Mouse (Mus musculus): Measurements from ENCODE around the gene Exoc5. TPM values are rescaled to one million over a fixed set of nuclear protein-coding genes. Genes with fewer than 3 reads are reported as not detected.
A peak's percentile ranks its signal among the peaks of the same experiment; 100 is the strongest.

Exoc5 gene
- polyA plus RNA-seq, 1 experiment from 2014 or later: 79.9 TPM

DNA sequence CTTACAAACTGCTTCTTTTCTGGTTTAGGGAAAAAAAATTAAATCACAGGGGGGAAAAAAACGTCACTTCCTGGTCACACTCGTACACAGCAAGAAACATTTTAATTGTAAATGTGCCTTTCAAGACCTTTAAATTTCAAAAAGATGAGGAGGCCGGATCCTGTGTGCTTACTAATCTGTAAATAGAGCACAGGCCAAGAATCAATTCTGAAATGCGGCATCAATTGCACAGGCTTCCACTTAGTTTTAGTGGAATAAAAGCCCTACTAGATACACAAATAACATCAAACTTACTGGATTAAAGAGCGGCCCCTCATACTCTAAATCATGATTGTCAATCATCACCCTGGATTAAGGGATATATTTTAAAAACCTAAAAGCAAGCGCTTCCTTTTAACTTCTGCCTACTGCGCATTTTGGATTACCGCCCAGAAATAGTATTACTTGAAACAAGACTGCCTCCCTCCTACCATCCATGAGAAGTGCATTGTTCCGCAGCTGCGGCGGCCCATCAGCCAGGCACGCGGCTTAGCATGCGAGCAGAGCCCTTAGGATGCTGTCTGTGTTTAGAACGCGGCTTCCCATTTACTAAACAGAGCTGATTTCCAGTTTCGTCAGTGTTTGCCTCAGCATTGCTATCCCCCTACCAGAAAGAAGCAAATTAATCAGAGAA, 75.8 kb downstream of the Exoc5 start:
- H3K36me3 ChIP-seq (ENCODE audit: control insufficient read depth, insufficient read depth, low read length): no peaks in the 10 kb centered on the region
- no peak overlapping the region for H3K9ac ChIP-seq (replicated peaks; ENCODE audit: low read depth, low read length)
- peak; percentile 94 for ATAC-seq (ENCODE audit: low read depth)
- H3K4me1 ChIP-seq (ENCODE audit: control insufficient read depth, insufficient read depth, low read length): no peaks in the 10 kb centered on the region
- no peak overlapping the region for H3K4me3 ChIP-seq (ENCODE audit: low read depth, low read length)
- peak overlapping the region; percentile 32 for H3K4me2 ChIP-seq (ENCODE audit: low read depth, low read length)
- no peaks in the 10 kb centered on the region for H3K9me3 ChIP-seq (ENCODE audit: control insufficient read depth, low read length)
- H3K27ac ChIP-seq (ENCODE audit: low read depth, low read length): no peak overlapping the region
- no peaks in the 10 kb centered on the region for H3K27me3 ChIP-seq (ENCODE audit: control insufficient read depth, insufficient read depth, low read length)
- 16% methylated on average over 17 of the region's 17 CpGs for WGBS

DNA sequence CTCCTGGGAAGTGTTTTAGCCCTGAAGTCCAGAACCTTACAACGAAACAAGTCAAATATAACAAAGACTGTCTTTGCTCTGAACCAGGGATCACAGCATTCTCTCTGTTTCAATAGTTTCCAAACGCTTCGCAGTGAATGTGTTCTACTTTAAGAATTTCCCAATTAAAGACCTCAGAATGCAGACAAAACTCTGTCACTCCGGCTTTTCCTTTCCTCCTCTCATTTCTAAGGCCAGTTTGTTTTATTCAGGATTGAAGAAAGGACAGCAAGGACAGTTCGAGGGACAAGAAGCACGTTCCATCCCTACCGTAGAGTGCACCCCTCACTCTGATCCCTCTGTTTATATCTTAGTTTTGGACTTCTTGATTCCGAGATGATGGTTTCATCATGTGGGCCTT, 76.6 kb downstream of the Exoc5 start:
- H3K27ac ChIP-seq (ENCODE audit: low read depth, low read length): no peak overlapping the region
- no peak overlapping the region for H3K9ac ChIP-seq (replicated peaks; ENCODE audit: low read depth, low read length)
- no peaks in the 10 kb centered on the region for H3K4me1 ChIP-seq (ENCODE audit: control insufficient read depth, insufficient read depth, low read length)
- no peak for ATAC-seq (ENCODE audit: low read depth)
- no peaks in the 10 kb centered on the region for H3K27me3 ChIP-seq (ENCODE audit: control insufficient read depth, insufficient read depth, low read length)
- WGBS: 84% methylated on average over 8 of the region's 8 CpGs
- H3K4me2 ChIP-seq (ENCODE audit: low read depth, low read length): no peak overlapping the region
- H3K9me3 ChIP-seq (ENCODE audit: control insufficient read depth, low read length): no peaks in the 10 kb centered on the region
- H3K36me3 ChIP-seq (ENCODE audit: control insufficient read depth, insufficient read depth, low read length): no peaks in the 10 kb centered on the region
- no peak overlapping the region for H3K4me3 ChIP-seq (ENCODE audit: low read depth, low read length)

DNA sequence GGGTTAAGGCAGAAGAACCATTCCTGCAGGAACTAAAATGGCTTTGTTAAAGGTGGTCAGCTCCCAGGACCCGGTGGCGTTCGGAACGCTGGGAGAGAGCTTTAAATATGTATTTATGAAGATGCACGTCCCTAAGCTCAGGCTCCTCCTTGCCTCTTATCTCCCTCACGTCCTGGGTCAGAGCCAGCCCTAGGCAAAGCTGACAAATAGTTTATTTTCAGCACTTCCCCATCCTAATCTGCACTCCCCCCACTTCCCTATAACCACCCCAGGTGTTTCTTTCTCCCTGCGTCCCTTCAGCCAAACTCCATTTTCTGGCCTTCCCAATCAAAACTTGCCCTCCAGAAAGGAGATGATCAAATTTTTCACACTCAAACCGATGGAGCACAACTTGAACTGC, 80.2 kb downstream of the Exoc5 start:
- Histone ChIP-seq H3K9ac (replicated peaks; ENCODE audit: low read depth, low read length) (no peak overlapping the region), H3K36me3 (ENCODE audit: control insufficient read depth, insufficient read depth, low read length) (no peaks in the 10 kb centered on the region), H3K4me2 (ENCODE audit: low read depth, low read length) (no peak overlapping the region), H3K27me3 (ENCODE audit: control insufficient read depth, insufficient read depth, low read length) (no peaks in the 10 kb centered on the region), H3K27ac (ENCODE audit: low read depth, low read length) (no peak overlapping the region), H3K4me1 (ENCODE audit: control insufficient read depth, insufficient read depth, low read length) (no peaks in the 10 kb centered on the region), H3K4me3 (ENCODE audit: low read depth, low read length) (no peak overlapping the region), H3K9me3 (ENCODE audit: control insufficient read depth, low read length) (no peaks in the 10 kb centered on the region)
- ATAC-seq (ENCODE audit: low read depth): no peak
- 82% methylated on average over 8 of the region's 8 CpGs for WGBS

DNA sequence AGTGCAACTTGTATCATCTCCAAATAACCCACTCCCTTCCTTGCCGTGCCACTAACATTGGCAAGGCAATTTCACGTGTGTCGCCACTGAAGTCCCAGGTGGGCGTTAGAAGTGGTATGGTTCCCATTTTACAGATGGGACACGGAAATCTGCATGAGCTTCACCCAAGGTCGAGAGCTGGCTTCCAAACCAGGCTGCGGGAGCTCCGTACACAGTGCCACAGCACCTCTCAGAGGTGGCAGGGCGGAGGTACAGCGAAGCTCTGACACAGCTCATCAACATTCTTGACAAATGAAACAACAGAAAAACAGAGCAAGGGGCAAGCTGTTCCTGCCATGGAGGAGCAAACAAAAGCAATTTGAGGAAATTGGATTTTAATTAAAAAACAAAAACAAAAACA, 80.8 kb downstream of the Exoc5 start:
- ATAC-seq (ENCODE audit: low read depth): no peak
- 41% methylated on average over 10 of the region's 10 CpGs for WGBS
- no peak overlapping the region for H3K9ac ChIP-seq (replicated peaks; ENCODE audit: low read depth, low read length)

DNA sequence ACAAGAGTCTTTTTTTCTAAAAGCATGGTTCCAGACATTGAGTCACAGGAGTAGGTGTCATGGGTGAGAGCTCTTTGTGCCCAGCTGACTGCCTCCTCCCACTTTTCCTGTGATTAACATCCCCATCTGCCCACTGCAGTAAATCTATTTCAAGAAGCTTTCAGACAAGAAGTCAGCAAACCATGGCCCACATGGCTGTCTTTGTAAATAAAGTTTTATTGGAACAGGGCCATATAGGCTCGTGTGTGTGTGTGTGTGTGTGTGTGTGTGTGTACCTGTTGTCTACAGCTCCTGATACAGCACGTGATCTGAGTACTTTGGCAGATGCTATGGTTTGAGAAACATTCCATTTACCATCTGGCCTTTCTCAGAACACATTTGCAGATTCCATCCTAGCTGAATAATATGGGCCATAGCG, 87.5 kb downstream of the Exoc5 start:
- no peaks in the 10 kb centered on the region for H3K4me1 ChIP-seq (ENCODE audit: control insufficient read depth, insufficient read depth, low read length)
- 50% methylated on average over 3 of the region's 3 CpGs for WGBS
- no peaks in the 10 kb centered on the region for H3K27me3 ChIP-seq (ENCODE audit: control insufficient read depth, insufficient read depth, low read length)
- no peak for ATAC-seq (ENCODE audit: low read depth)
- H3K27ac ChIP-seq (ENCODE audit: low read depth, low read length): no peak overlapping the region
- H3K36me3 ChIP-seq (ENCODE audit: control insufficient read depth, insufficient read depth, low read length): no peaks in the 10 kb centered on the region
- no peaks in the 10 kb centered on the region for H3K9me3 ChIP-seq (ENCODE audit: control insufficient read depth, low read length)
- no peak overlapping the region for H3K4me2 ChIP-seq (ENCODE audit: low read depth, low read length)
- no peak overlapping the region for H3K4me3 ChIP-seq (ENCODE audit: low read depth, low read length)
- H3K9ac ChIP-seq (replicated peaks; ENCODE audit: low read depth, low read length): no peak overlapping the region

More for the DNA sequence above, 80.8 kb downstream of the Exoc5 start:
- Histone ChIP-seq H3K4me1 (ENCODE audit: control insufficient read depth, insufficient read depth, low read length) (no peaks in the 10 kb centered on the region), H3K36me3 (ENCODE audit: control insufficient read depth, insufficient read depth, low read length) (no peaks in the 10 kb centered on the region), H3K27me3 (ENCODE audit: control insufficient read depth, insufficient read depth, low read length) (no peaks in the 10 kb centered on the region), H3K9me3 (ENCODE audit: control insufficient read depth, low read length) (no peaks in the 10 kb centered on the region), H3K27ac (ENCODE audit: low read depth, low read length) (no peak overlapping the region), H3K4me3 (ENCODE audit: low read depth, low read length) (no peak overlapping the region), H3K4me2 (ENCODE audit: low read depth, low read length) (no peak overlapping the region)

DNA sequence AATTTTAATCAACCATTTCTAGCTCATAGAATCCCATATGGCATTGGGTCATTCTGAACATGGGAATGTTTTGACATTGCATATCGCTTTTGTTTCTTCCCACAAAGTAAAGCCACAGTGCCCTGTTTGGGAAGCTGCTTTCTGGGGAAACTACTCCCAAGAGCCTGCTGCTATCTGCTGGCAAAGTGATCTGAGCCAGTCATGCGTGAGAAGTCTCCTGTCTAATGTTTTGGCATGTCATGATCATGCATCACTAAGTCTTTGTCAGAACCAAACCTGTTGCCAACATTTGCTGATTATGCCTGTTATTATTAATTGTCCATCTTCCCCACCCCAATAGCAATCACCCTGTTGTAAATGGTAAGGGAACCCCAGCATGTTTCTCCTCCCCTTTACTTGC, 94.9 kb downstream of the Exoc5 start:
- H3K9me3 ChIP-seq (ENCODE audit: control insufficient read depth, low read length): no peaks in the 10 kb centered on the region
- no peak overlapping the region for H3K4me2 ChIP-seq (ENCODE audit: low read depth, low read length)
- H3K27ac ChIP-seq (ENCODE audit: low read depth, low read length): no peak overlapping the region
- ATAC-seq (ENCODE audit: low read depth): no peak
- H3K4me1 ChIP-seq (ENCODE audit: control insufficient read depth, insufficient read depth, low read length): no peaks in the 10 kb centered on the region
- H3K9ac ChIP-seq (replicated peaks; ENCODE audit: low read depth, low read length): no peak overlapping the region
- H3K4me3 ChIP-seq (ENCODE audit: low read depth, low read length): no peak overlapping the region
- H3K36me3 ChIP-seq (ENCODE audit: control insufficient read depth, insufficient read depth, low read length): no peaks in the 10 kb centered on the region
- H3K27me3 ChIP-seq (ENCODE audit: control insufficient read depth, insufficient read depth, low read length): no peaks in the 10 kb centered on the region
- WGBS: 92% methylated on average over 2 of the region's 2 CpGs

DNA sequence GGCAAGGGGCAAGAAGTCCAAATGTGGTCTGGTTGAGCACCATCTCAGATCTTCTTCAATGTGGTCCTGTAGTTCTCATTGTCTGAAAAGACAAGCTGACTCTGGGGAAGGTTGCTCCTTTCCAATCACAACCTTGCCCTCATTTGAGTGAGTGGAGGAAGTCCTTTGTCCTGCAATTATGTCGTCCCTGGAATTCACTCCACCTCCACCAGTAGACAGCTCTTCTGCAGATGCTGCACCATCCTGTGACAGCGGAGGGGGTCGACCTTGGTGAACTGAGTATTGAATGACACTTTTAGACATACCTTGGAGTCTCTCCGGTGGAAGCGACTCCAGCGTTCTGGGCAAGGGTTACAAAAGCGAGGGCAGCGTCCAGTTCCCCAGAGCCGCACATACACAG, 97.8 kb downstream of the Exoc5 start:
- no peaks in the 10 kb centered on the region for H3K4me1 ChIP-seq (ENCODE audit: control insufficient read depth, insufficient read depth, low read length)
- H3K27me3 ChIP-seq (ENCODE audit: control insufficient read depth, insufficient read depth, low read length): no peaks in the 10 kb centered on the region
- ATAC-seq (ENCODE audit: low read depth): no peak
- H3K36me3 ChIP-seq (ENCODE audit: control insufficient read depth, insufficient read depth, low read length): no peaks in the 10 kb centered on the region
- 86% methylated on average over 9 of the region's 9 CpGs for WGBS
- no peak overlapping the region for H3K4me2 ChIP-seq (ENCODE audit: low read depth, low read length)
- H3K9me3 ChIP-seq (ENCODE audit: control insufficient read depth, low read length): no peaks in the 10 kb centered on the region
- H3K4me3 ChIP-seq (ENCODE audit: low read depth, low read length): no peak overlapping the region
- H3K27ac ChIP-seq (ENCODE audit: low read depth, low read length): no peak overlapping the region
- H3K9ac ChIP-seq (replicated peaks; ENCODE audit: low read depth, low read length): no peak overlapping the region

Other genes with a start within 250 kb of the Exoc5 start
- gene Ap5m1, start 556 bp downstream of the Exoc5 start, polyA plus RNA-seq (2014; fragmentation: Nextera tagmentation; extraction: Ambion mirVana): 27.0 and 28.8 TPM in 2 replicates
- gene Naa30, start 105.6 kb upstream of the Exoc5 start, polyA plus RNA-seq (2014; fragmentation: Nextera tagmentation; extraction: Ambion mirVana): 18.3 and 22.2 TPM in 2 replicates
- 0.28 and 0.53 TPM in 2 replicates for gene ccdc198, start 178.8 kb upstream of the Exoc5 start, polyA plus RNA-seq (2014; fragmentation: Nextera tagmentation; extraction: Ambion mirVana)

Data from neural tube, embryonic 14.5 days (tissue).